Mouse (Mus musculus): ENCODE data around the gene Siae.

The Siae gene

GRCm38 (mm10) chr9:37540701-37541575, 14.6 kb upstream of the Siae start:
- DNase-seq (ENCODE audit: inconsistent age in 2 of 2, low spot score in 1 of 2): peak in 1 of 2 experiments; percentile 20

GRCm38 (mm10) chr9:37541851-37542642, 13.5 kb upstream of the Siae start:
- peak in 1 of 2 experiments; percentile 51 for DNase-seq (ENCODE audit: inconsistent age in 2 of 2, low spot score in 1 of 2)

- no peak for DNase-seq (ENCODE audit: inconsistent age in 2 of 2, low spot score in 1 of 2)
These were observed 11.5 kb upstream of the Siae start for GRCm38 (mm10) chr9:37543869-37544440.

GRCm38 (mm10) chr9:37544447-37545165, 10.9 kb upstream of the Siae start:
- peak; percentile 82 to 92 for DNase-seq (ENCODE audit: inconsistent age in 2 of 2, low spot score in 1 of 2)

- no peak for DNase-seq (ENCODE audit: inconsistent age in 2 of 2, low spot score in 1 of 2)
These were observed 10.3 kb upstream of the Siae start for GRCm38 (mm10) chr9:37545166-37545610.

GRCm38 (mm10) chr9:37545847-37546452, 9.5 kb upstream of the Siae start:
- peak in 1 of 2 experiments; percentile 18 for DNase-seq (ENCODE audit: inconsistent age in 2 of 2, low spot score in 1 of 2)

- peak in 1 of 2 experiments; percentile 48 for DNase-seq (ENCODE audit: inconsistent age in 2 of 2, low spot score in 1 of 2)
These were observed 8.6 kb upstream of the Siae start for GRCm38 (mm10) chr9:37546889-37547288.

- no peak for DNase-seq (ENCODE audit: inconsistent age in 2 of 2, low spot score in 1 of 2)
These were observed 5.1 kb upstream of the Siae start for GRCm38 (mm10) chr9:37550435-37550834.

- no peak for DNase-seq (ENCODE audit: inconsistent age in 2 of 2, low spot score in 1 of 2)
These were observed 3.6 kb upstream of the Siae start for GRCm38 (mm10) chr9:37551751-37552531.

GRCm38 (mm10) chr9:37552536-37553293, 2.8 kb upstream of the Siae start, which contains the start of gene Nrgn:
Gene Nrgn, minus strand, starts transcription at chr9:37552904.
- DNase-seq (ENCODE audit: inconsistent age in 2 of 2, low spot score in 1 of 2): peak; percentile 82 to 90

GRCm38 (mm10) chr9:37554279-37554678, 1.2 kb upstream of the Siae start:
- DNase-seq (ENCODE audit: inconsistent age in 2 of 2, low spot score in 1 of 2): no peak

- DNase-seq (ENCODE audit: inconsistent age in 2 of 2, low spot score in 1 of 2): no peak
These were observed 868 bp downstream of the Siae start for GRCm38 (mm10) chr9:37556366-37556765.

- no peak for DNase-seq (ENCODE audit: inconsistent age in 2 of 2, low spot score in 1 of 2)
These were observed 5.1 kb downstream of the Siae start for GRCm38 (mm10) chr9:37560617-37561016.

GRCm38 (mm10) chr9:37563805-37564204, 8.3 kb downstream of the Siae start:
- DNase-seq (ENCODE audit: inconsistent age in 2 of 2, low spot score in 1 of 2): no peak

- DNase-seq (ENCODE audit: inconsistent age in 2 of 2, low spot score in 1 of 2): no peak
These were observed 11.5 kb downstream of the Siae start for GRCm38 (mm10) chr9:37567019-37567418.

GRCm38 (mm10) chr9:37567454-37567853, 12.0 kb downstream of the Siae start:
- no peak for DNase-seq (ENCODE audit: inconsistent age in 2 of 2, low spot score in 1 of 2)

GRCm38 (mm10) chr9:37567892-37568604, 12.6 kb downstream of the Siae start:
- DNase-seq (ENCODE audit: inconsistent age in 2 of 2, low spot score in 1 of 2): peak in 1 of 2 experiments; percentile 50

- DNase-seq (ENCODE audit: inconsistent age in 2 of 2, low spot score in 1 of 2): no peak
These were observed 13.2 kb downstream of the Siae start for GRCm38 (mm10) chr9:37568605-37569214.

Measured in adrenal gland, adult (tissue).